Mouse (Mus musculus) kidney, adult 2 months (tissue): ENCODE data around the gene Zfp592.

Source experiments
- CTCF ChIP-seq: fragments of 200-500 bp; conservative IDR thresholded peaks from 2 replicates; pipeline ENCODE4 v1.5.1; 2011; ENCODE audit warnings: low read depth, mild to moderate bottlenecking, control low read depth, low read length, moderate library complexity, mixed read lengths; ENCODE audit not compliant: insufficient read depth, insufficient read length
- POLR2A ChIP-seq: fragments of 200-500 bp; IDR thresholded peaks from one replicate; pipeline ENCODE4 v1.6.1; 2011; ENCODE audit warnings: low read depth, low read length, control low read depth

DNA sequence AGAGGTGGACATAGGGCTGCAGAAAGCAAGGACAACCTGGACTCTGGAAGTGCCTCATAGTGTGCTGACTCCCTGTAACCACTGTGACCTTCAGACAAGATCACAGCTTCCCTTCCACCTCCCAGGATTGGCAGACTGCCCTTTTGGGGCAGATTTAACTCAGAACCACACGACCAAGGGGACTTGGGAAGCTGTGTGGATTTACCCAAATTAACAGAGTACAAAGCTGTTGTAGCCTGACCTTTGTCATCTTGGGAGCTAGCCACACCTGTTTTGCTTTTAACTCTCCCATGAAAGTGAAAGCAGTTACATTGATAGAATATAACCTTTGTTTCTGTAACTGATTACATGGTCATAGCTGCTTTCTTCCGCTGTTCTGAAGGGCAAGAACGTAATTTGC lies 22.6 kb upstream of the Zfp592 start:
- TF ChIP-seq CTCF = no peak
- no peak for TF ChIP-seq POLR2A
